Mouse (Mus musculus): ENCODE data around the gene Gm3336. TPM values are rescaled to one million over a fixed set of nuclear protein-coding genes. Genes with fewer than 3 reads are reported as not detected.

Gm3336 gene
- polyA plus RNA-seq, 1 experiment = 0.26 TPM

DNA sequence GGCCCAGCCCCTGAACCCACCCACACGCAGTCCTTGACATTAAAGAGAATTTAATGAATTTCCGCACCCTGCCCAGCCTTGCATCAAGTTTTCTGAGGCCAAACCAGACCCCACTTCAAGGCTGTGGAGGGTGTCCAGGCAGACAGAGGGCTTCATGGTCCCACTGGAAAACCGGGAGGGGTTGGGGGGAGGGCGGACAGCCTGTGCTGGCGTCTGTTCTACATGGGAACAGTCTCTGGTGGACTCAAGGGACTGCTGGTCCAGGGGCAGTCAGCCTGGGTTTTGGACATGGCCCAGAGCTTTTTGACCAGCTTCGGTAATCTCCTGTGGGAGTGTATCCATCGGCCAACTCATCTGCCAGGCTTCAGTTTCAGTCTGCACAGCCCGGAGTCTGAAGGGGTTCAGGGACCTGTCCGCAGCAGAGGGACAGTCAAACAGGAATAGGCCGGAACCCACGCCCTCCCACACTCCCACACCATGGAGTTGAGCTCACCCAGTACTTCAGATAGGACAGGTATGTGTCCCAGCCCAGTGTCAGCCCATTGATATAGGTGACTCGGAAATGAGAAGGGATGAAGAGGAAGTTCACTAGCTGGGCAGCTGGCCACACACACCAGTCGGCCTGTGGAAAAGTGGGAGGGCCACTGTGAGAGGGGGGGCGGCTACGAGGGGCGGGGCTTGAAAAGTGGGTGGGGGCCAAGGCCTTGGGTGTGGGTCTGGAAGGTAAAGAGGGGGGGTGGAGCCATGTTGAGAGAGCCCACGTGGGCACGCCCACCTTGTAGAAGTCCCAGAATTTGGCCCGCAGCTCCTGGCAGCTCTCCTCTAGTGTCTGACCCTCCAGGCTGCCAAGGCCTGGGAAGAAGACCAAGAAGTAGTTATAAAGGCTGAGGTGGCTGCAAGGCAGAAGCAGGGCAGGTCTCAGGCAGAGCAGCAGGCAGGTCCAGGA, 40.5 kb downstream of the Gm3336 start:
- Histone ChIP-seq H3K4me3 (replicated peaks) (peak overlapping the region; percentile 68), H3K36me3 (replicated peaks; ENCODE audit: low read length) (peaks cover 44% of the 10 kb centered on the region), H3K27me3 (replicated peaks) (no peaks in the 10 kb centered on the region), H3K4me1 (peaks cover 92% of the 10 kb centered on the region), H3K9me3 (no peaks in the 10 kb centered on the region)
- TF ChIP-seq GATA1 (IDR thresholded peaks at IDR 0.05; ENCODE audit: borderline replicate concordance, low read length) = no peak
- TF ChIP-seq FLI1 (IDR thresholded peaks at IDR 0.05; ENCODE audit: low read length) = no peak

DNA sequence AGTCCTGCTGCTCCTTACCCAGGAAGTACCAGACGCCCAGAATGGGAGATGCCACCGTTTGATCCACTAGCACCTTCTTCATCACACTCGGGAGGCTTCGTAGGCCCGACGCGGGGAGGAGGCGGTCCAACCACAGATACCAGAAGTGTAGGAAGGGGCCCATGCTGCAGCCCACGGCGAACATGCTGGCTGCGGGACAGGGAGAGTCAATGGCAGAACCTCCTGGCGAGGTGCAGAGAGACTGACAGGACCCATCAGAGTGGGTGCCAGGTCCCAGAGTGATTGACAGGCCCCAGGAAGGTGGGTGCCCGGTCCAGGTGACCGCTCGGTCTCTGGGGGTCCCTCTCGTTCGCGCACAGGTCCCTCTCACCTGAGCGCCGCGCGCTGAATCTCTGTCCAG, 42.0 kb downstream of the Gm3336 start:
- Histone ChIP-seq H3K27me3 (replicated peaks) (no peaks in the 10 kb centered on the region), H3K4me3 (replicated peaks) (peak overlapping the region; percentile 95), H3K9me3 (no peaks in the 10 kb centered on the region), H3K36me3 (replicated peaks; ENCODE audit: low read length) (peaks cover 54% of the 10 kb centered on the region), H3K4me1 (peaks cover 93% of the 10 kb centered on the region)
- TF ChIP-seq FLI1 (IDR thresholded peaks at IDR 0.05; ENCODE audit: low read length) (no peak), GATA1 (IDR thresholded peaks at IDR 0.05; ENCODE audit: borderline replicate concordance, low read length) (no peak)

DNA sequence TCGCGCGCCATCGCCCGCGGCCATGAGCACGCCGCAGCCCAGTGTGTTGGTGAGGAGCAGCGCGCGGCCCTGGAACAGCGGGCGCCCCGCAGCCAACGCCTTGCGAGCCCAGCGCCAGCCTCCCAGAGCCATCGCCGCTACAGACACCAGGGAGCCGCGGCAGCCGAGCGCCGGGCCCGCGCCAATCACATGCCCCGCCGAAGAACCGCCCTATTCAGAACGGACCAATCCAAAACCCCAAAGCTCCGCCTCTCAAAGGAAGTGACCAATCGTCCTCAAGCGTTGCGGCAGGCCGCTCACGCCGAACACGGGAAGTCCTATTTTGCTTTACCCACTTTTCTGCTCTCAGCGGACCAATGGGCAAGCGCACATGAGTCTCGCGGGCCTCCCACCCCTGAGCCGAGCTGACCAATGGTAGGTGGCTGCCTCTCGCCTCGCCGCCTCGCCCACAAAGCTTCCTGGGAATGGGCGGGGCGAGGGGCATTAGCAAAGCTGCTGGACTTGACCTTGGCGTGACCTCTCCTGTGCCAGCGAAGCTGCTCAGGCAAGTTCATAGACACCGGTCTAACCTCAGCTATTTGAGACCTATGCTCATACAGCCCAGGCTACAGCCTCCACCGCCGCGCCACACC, 42.5 kb downstream of the Gm3336 start, which contains the start of gene Mpv17l2:
TSS of gene Mpv17l2 (minus strand) at position 172 of the 632 bp plus-strand sequence.
- Histone ChIP-seq H3K4me1 (peaks cover 93% of the 10 kb centered on the region), H3K27me3 (replicated peaks) (no peaks in the 10 kb centered on the region), H3K4me3 (replicated peaks) (peak within 1 kb of the TSS; percentile 95), H3K36me3 (replicated peaks; ENCODE audit: low read length) (peaks cover 49% of the 10 kb centered on the region), H3K9me3 (no peaks in the 10 kb centered on the region)
- no peak for TF ChIP-seq FLI1 (IDR thresholded peaks at IDR 0.05; ENCODE audit: low read length)
- no peak for TF ChIP-seq GATA1 (IDR thresholded peaks at IDR 0.05; ENCODE audit: borderline replicate concordance, low read length)

DNA sequence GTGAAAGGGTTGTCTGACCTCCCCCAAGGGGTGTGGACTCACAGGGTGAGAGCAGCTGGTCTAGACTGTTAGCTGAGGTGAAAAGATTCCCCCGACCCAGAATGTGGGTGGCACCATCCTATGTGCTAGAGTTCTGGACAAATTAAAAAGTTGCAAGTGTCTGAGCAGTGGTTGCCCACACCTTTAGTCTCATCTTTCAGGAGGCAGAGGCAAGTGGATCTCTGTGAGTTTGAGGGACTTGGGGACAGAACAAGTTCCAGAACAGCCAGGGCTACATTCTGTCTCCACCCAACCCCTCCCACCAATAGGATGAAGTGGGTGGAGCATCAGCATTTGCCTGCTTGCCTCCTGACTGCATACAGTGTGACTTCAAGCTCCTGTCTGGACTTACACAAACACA, 43.8 kb downstream of the Gm3336 start:
- H3K27me3 ChIP-seq (replicated peaks) = no peaks in the 10 kb centered on the region
- H3K9me3 ChIP-seq = no peaks in the 10 kb centered on the region
- peak overlapping the region; percentile 35 for H3K4me3 ChIP-seq (replicated peaks)
- peaks cover 93% of the 10 kb centered on the region for H3K4me1 ChIP-seq
- TF ChIP-seq FLI1 (IDR thresholded peaks at IDR 0.05; ENCODE audit: low read length) (no peak), GATA1 (IDR thresholded peaks at IDR 0.05; ENCODE audit: borderline replicate concordance, low read length) (no peak)
- H3K36me3 ChIP-seq (replicated peaks; ENCODE audit: low read length) = peaks cover 37% of the 10 kb centered on the region

DNA sequence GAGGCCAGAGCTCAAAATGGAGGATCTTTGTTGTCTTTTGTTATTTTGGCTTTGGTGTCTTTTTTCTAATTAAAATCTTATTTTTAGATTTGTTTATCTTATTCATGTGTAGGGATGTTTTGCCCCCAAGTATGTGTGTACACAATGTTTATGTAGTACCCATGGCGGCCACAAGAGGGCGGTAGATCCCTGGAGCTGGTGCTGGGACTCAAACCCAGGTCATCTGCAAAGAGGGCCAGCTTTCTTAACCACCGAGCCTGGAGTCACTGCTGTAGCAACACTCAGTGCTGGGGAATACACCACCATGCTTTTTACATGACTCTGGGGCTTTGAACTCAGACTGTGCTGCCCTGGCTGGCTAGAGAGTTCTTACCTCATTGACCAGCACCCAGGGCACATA, 45.0 kb downstream of the Gm3336 start:
- Histone ChIP-seq H3K4me1 (peaks cover 85% of the 10 kb centered on the region), H3K4me3 (replicated peaks) (no peak overlapping the region), H3K36me3 (replicated peaks; ENCODE audit: low read length) (peaks cover 37% of the 10 kb centered on the region), H3K9me3 (no peaks in the 10 kb centered on the region), H3K27me3 (replicated peaks) (no peaks in the 10 kb centered on the region)
- TF ChIP-seq GATA1 (IDR thresholded peaks at IDR 0.05; ENCODE audit: borderline replicate concordance, low read length) = no peak
- no peak for TF ChIP-seq FLI1 (IDR thresholded peaks at IDR 0.05; ENCODE audit: low read length)

DNA sequence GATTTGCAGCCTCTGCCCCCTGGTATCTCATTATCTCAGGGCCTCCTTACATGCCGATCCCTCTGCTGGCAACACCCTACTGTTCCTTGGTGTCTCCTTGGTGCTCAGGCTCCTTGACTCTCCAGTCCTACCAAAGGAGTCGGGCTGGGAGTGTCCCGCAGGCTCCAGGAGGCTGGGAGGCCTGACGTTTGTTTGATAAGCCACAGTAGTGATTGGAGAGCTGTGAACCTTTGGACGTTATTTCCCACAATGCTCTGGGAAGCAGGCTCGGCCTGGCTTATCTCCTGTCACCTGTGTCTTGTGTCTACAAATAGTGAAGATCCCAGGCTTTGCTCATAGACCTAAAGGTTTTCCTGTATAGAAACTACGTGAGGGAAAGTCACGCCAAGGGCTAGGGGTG, 45.7 kb downstream of the Gm3336 start:
- H3K9me3 ChIP-seq = no peaks in the 10 kb centered on the region
- peaks cover 37% of the 10 kb centered on the region for H3K36me3 ChIP-seq (replicated peaks; ENCODE audit: low read length)
- no peak overlapping the region for H3K4me3 ChIP-seq (replicated peaks)
- H3K27me3 ChIP-seq (replicated peaks) = no peaks in the 10 kb centered on the region
- no peak for TF ChIP-seq FLI1 (IDR thresholded peaks at IDR 0.05; ENCODE audit: low read length)
- TF ChIP-seq GATA1 (IDR thresholded peaks at IDR 0.05; ENCODE audit: borderline replicate concordance, low read length) = no peak
- H3K4me1 ChIP-seq = peaks cover 85% of the 10 kb centered on the region

DNA sequence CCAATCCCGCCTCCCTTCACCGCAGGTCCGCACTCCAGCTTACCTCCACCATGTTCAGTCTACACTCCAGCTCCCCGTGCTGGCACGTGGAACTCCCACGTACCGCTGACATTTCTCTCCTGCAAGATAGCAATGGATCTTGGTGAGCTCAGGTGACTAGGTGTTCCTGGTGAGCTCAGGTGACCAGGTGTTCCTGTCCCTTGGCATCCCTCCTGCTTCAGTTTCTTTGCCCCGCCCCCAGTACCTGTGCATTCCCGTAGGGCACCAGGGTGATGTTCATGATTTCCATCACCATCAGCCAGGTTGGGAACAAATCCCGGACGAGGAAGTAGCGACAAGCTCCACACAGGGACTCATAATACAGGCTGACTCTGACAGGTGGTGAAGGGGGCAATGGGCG, 46.3 kb downstream of the Gm3336 start:
- H3K27me3 ChIP-seq (replicated peaks) = no peaks in the 10 kb centered on the region
- H3K4me1 ChIP-seq = peaks cover 85% of the 10 kb centered on the region
- H3K9me3 ChIP-seq = no peaks in the 10 kb centered on the region
- peaks cover 38% of the 10 kb centered on the region for H3K36me3 ChIP-seq (replicated peaks; ENCODE audit: low read length)
- H3K4me3 ChIP-seq (replicated peaks) = no peak overlapping the region
- no peak for TF ChIP-seq GATA1 (IDR thresholded peaks at IDR 0.05; ENCODE audit: borderline replicate concordance, low read length)
- TF ChIP-seq FLI1 (IDR thresholded peaks at IDR 0.05; ENCODE audit: low read length) = no peak

DNA sequence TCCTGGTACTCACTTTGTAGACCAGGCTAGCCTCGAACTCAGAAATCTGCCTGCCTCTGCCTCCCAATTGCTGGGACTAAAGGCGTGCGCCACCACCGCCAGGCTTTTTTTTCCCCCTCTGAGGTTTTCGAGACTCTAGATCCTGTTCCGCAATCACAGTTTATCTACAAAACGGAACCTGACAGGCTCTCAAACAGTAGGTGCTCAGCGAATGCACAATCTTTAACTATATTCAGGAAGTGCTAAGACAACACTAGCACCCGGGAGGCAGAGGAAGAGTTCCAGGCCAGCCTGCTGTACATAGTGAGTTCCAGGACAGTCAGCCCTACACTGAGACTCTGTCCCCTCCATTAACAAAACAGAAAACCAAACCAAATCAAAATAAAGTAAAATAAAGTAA, 47.0 kb downstream of the Gm3336 start:
- H3K36me3 ChIP-seq (replicated peaks; ENCODE audit: low read length) = peaks cover 44% of the 10 kb centered on the region

DNA sequence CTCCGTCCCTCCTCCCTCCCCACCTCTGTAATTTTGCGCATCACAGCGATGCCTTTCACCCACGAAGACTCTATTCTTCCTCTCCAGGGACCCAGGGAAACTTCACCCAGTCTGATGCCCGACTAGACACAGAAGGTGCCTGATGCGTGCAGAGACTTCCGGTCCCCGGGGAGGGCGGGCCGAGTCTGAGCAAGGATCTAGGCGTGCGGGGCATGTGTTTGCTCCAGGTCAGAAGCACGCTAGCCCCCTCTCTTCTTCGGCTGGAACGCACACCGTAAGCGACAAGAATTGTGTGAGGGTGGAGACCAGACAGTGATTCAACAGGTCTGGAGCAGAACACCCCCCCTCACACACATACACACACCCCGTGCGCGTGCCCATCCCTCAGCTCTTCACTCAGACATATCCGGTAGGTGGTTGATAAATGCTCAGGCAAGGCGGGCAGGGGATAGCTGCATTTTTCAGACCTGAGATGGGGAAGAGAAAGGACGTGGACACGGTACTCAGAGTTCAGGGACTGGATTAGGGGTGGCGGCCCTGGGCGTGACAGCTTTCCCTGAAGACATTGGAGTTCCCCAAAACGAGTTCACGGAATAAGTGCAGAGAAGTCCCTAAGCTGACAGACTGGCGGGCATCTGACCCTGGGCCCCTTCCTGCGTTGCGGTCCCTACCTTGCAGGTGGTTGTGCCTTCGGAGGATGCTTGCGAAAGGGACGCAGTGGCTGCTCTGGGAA, 47.7 kb downstream of the Gm3336 start:
- Histone ChIP-seq H3K27me3 (replicated peaks) (peaks cover 3% of the 10 kb centered on the region), H3K36me3 (replicated peaks; ENCODE audit: low read length) (peaks cover 51% of the 10 kb centered on the region), H3K4me1 (peaks cover 85% of the 10 kb centered on the region), H3K4me3 (replicated peaks) (peak overlapping the region; percentile 89), H3K9me3 (no peaks in the 10 kb centered on the region)
- no peak for TF ChIP-seq GATA1 (IDR thresholded peaks at IDR 0.05; ENCODE audit: borderline replicate concordance, low read length)
- TF ChIP-seq FLI1 (IDR thresholded peaks at IDR 0.05; ENCODE audit: low read length) = no peak

More for the DNA sequence above, 47.0 kb downstream of the Gm3336 start:
- Histone ChIP-seq H3K4me3 (replicated peaks) (peak overlapping the region; percentile 56), H3K9me3 (no peaks in the 10 kb centered on the region), H3K4me1 (peaks cover 83% of the 10 kb centered on the region), H3K27me3 (replicated peaks) (no peaks in the 10 kb centered on the region)
- TF ChIP-seq FLI1 (IDR thresholded peaks at IDR 0.05; ENCODE audit: low read length) (no peak), GATA1 (IDR thresholded peaks at IDR 0.05; ENCODE audit: borderline replicate concordance, low read length) (no peak)
